Mouse (Mus musculus) bone marrow, adult 2 months (tissue): ENCODE results near the gene Lin7a. TPM values are rescaled to one million over a fixed set of nuclear protein-coding genes. Genes with fewer than 3 reads are reported as not detected.
"Not testable (repeated sequence)": the region's sequence is repeated elsewhere in the genome, so short reads cannot be mapped to it uniquely, and the experiment has no call there.

Source experiments
- H3K27ac ChIP-seq: fragments of 200-500 bp; 2 replicates; pipeline ENCODE4 v1.5.1; 2012; ENCODE audit warnings: low read depth, mild to moderate bottlenecking, control low read depth, inconsistent platforms, low read length; ENCODE audit not compliant: control insufficient read depth, poor library complexity, insufficient read depth
- H3K4me1 ChIP-seq: fragments of 200-500 bp; 2 replicates; pipeline ENCODE4 v1.6.1; 2011; ENCODE audit warnings: low read length; ENCODE audit not compliant: control insufficient read depth, insufficient read depth
- H3K4me3 ChIP-seq: fragments of 200-500 bp; replicated peaks from 2 replicates; pipeline ENCODE3; 2011; ENCODE audit warnings: mild to moderate bottlenecking, low read depth, low read length, control low read depth; ENCODE audit not compliant: control insufficient read depth
- CTCF ChIP-seq: fragments of 200-500 bp; IDR thresholded peaks from 2 replicates; pipeline ENCODE4 v1.5.1; 2011; ENCODE audit warnings: low read length, control low read depth; ENCODE audit not compliant: control insufficient read depth, insufficient read depth
- POLR2A ChIP-seq: fragments of 200-500 bp; IDR thresholded peaks from 2 replicates; pipeline ENCODE4 v1.6.1; 2011; ENCODE audit warnings: low read depth, mild to moderate bottlenecking, control low read depth, low read length, borderline replicate concordance; ENCODE audit not compliant: control insufficient read depth
- WGBS: fragments of 180-500 bp; shearing (Covaris S2); methylation state at CpG from one replicate; pipeline ENCODE4 v1.1.7; 2018; 5-methylcytosine and 5-hydroxymethylcytosine counted together
- polyA plus RNA-seq: library from polyadenylated mRNA; stranded (reverse); fragments of >200 nt; gene quantifications from 2 replicates; pipeline ENCODE4 v1.2.4, GENCODE M21; 2011; ENCODE audit warnings: low replicate concordance; ENCODE audit not compliant: missing spikeins, insufficient read depth, insufficient read length

Lin7a gene
- polyA plus RNA-seq, 1 experiment: 0.65 TPM

- H3K4me1 ChIP-seq: no peaks in the 10 kb centered on the region
- no peak overlapping the region for H3K4me3 ChIP-seq
- TF ChIP-seq POLR2A (no peak), CTCF (no peak)
- no peak overlapping the region for H3K27ac ChIP-seq
- 60% methylated on average over 2 of the region's 2 CpGs for WGBS
These were observed 31.7 kb upstream of the Lin7a start for GRCm38 (mm10) chr10:107239651-107240330.

- Histone ChIP-seq H3K4me1 (no peaks in the 10 kb centered on the region), H3K27ac (no peak overlapping the region), H3K4me3 (no peak overlapping the region)
- WGBS: 86% methylated on average over 1 of the region's 1 CpGs
- TF ChIP-seq CTCF: no peak
- TF ChIP-seq POLR2A: no peak
These were observed 31.0 kb upstream of the Lin7a start for GRCm38 (mm10) chr10:107240446-107240845.

GRCm38 (mm10) chr10:107240986-107241385 is 30.5 kb upstream of the Lin7a start:
- Histone ChIP-seq H3K4me3 (no peak overlapping the region), H3K4me1 (no peaks in the 10 kb centered on the region), H3K27ac (no peak overlapping the region)
- TF ChIP-seq CTCF: no peak
- no peak for TF ChIP-seq POLR2A
- 78% methylated on average over 3 of the region's 3 CpGs for WGBS

GRCm38 (mm10) chr10:107241406-107241805 is 30.1 kb upstream of the Lin7a start:
- Histone ChIP-seq H3K4me1 (no peaks in the 10 kb centered on the region), H3K4me3 (no peak overlapping the region), H3K27ac (no peak overlapping the region)
- TF ChIP-seq CTCF (no peak), POLR2A (no peak)

- WGBS: 79% methylated on average over 1 of the region's 1 CpGs
- not testable (repeated sequence) for H3K4me1 ChIP-seq, H3K27ac ChIP-seq, H3K4me3 ChIP-seq
These were observed 29.5 kb upstream of the Lin7a start for GRCm38 (mm10) chr10:107241999-107242398.

GRCm38 (mm10) chr10:107242696-107243400 is 28.6 kb upstream of the Lin7a start:
- 74% methylated on average over 1 of the region's 1 CpGs for WGBS
- Histone ChIP-seq H3K4me3 (no peak overlapping the region), H3K27ac (no peak overlapping the region), H3K4me1 (no peaks in the 10 kb centered on the region)
- no peak for TF ChIP-seq POLR2A
- no peak for TF ChIP-seq CTCF

GRCm38 (mm10) chr10:107244211-107244610 is 27.3 kb upstream of the Lin7a start:
- no peak for TF ChIP-seq POLR2A
- TF ChIP-seq CTCF: no peak
- H3K4me3 ChIP-seq: no peak overlapping the region
- 73% methylated on average over 2 of the region's 2 CpGs for WGBS
- H3K4me1 ChIP-seq: no peaks in the 10 kb centered on the region
- H3K27ac ChIP-seq: no peak overlapping the region

GRCm38 (mm10) chr10:107244691-107245530 is 26.6 kb upstream of the Lin7a start:
- Histone ChIP-seq H3K27ac (no peak overlapping the region), H3K4me3 (no peak overlapping the region), H3K4me1 (no peaks in the 10 kb centered on the region)
- 80% methylated on average over 4 of the region's 4 CpGs for WGBS
- TF ChIP-seq POLR2A: no peak
- TF ChIP-seq CTCF: no peak
